Mouse (Mus musculus): ENCODE data around the gene Guca1b. TPM values are rescaled to one million over a fixed set of nuclear protein-coding genes. Genes with fewer than 3 reads are reported as not detected.
"Not testable (repeated sequence)": the region's sequence is repeated elsewhere in the genome, so short reads cannot be mapped to it uniquely, and the experiment has no call there.

Guca1b gene
- total RNA-seq, 2 experiments from 2014 or later = 0.47 TPM

DNA sequence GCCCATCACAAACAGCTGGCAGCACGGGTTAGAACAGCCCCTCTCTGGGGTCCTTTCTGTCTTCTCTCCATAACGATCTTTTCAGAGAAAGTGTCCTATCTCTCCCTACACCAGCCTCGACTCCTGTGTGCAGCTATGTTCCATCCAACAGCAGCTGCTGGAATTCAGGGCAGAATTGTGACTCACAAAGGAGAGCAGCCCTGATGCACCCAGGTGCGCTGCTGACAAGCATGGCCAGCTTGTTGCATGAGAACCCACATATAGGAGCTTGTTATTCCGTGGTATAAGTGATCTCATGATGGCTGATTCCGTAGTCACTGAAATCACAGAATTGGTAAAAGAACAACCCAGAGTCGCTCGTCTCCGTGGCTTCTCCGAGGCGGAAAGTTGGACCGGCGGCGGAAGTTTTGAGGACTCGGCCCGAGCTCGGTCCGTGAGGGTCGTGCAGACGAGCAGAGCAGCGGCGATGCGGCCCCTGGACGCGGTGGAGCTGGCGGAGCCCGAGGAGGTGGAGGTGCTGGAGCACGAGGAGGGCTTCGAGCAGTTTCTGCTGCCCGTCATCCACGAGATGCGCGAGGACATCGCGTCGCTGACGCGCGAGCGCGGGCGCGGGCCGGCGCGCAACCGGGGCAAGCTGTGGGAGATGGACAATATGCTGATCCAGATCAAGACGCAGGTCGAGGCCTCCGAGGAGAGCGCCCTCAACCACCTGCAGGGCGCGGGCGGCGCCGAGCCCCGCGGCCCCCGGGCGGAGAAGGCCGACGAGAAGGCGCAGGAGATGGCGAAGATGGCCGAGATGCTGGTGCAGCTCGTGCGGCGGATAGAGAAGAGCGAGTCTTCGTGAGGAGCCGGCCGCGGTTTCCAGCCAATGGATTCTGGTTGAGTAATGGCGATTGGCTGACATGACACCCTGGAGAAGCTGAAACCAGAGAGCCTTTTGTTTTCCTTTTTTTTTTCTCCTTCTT lies 25.0 kb downstream of the Guca1b start:
- not testable (repeated sequence) for DNase-seq

DNA sequence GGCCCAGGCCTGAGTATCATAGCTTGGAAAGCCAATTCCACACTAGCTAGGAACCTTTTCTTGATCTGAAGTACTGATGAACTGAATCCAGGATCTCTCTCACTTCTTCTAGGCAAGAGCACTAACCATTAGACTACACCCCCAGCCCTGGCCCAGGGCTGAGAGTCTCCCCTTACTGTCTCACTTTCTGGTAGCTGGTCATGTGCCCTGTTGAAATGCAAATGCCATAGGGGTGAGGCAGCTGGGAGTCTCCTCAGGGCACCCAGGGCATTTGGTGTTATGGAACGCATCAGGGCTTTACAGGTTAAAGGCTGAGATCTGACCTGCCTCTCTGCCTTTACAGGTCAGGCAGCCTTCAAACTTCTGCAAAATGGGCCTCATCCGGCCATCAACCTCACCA lies 35.0 kb downstream of the Guca1b start:
- no peak for DNase-seq

- DNase-seq = no peak
Observed at GRCm38 (mm10) chr17:47421566-47421965, 36.4 kb downstream of the Guca1b start.

DNA sequence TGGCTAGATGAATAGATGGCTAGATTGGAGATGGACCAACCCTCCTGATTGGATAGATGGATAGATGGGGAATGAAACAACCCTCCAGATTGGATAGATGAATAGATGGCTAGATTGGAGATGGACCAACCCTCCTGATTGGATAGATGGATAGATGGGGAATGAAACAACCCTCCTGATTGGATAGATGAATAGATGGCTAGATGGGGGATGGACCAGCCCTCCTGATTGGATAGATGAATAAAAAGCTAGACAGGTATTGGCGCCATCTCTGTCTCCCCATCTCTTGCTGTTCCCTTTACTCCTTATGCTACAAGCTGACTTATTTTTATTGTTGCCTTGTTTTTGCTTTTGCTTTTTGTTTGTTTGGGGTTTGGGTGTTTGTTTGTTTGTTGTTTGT lies 37.4 kb downstream of the Guca1b start:
- DNase-seq = not testable (repeated sequence)

DNA sequence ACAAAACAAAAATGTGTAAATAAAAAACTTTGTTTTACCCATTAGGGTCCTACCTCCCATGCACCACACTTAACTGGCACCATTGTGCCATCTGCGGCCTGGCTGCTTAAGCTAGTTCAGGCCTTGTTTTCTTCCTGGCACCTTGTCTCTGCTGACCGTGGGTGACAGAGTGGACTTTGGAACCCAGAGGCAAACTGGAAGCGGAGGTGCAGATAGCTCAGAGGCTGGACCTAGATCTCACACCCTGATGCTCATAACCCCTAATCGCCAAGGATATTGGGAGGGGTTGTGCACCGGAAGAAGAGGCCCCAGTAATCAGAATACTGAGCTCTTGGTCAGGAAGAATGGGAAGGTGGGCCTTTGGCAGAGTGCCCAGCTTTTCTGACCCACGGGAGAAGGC lies 39.0 kb downstream of the Guca1b start:
- no peak for DNase-seq

DNA sequence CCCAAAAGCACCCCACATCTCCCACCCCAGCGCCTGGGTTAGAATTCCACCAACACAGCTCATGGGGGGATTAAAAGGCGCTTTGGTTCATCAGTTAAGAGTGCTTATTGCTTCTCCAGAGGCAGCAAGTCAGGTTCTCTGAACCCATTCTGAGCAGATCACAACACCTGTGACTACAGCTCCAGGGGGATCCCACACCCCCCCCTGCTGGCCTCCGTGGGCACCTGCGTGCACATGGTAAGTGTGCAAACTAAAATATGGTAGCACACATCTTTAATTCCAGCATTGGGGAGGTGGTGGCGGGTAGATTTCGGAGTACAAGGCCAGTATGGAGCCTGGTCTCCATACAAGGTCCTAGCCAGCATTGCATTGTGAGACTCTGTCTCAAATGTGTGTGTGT lies 42.1 kb downstream of the Guca1b start:
- no peak for DNase-seq

DNA sequence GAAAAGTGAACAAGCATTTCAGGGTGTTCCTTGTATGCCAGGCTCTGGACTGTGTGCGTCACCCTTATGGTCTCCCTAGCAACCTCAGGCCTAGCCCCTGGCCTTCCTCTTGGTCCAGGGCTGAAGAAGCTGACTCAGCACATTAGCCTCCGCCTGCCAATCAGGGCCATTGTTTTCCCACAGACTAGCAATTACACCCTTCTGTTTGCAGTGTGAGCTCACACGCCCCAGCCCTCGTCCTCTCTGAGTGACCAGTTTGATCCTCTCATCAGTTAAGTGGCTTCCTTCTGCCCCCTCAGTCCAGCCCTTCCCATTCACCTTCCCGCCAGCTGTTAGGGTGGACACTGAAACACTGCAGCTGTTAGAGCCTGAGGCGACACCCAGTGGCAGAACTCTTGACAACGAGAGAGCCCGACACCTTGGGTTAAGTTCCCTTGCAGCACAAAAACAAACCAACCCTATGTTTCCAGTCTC lies 43.7 kb downstream of the Guca1b start:
- no peak for DNase-seq

GRCm38 (mm10) chr17:47430815-47431214 lies 45.6 kb downstream of the Guca1b start:
- no peak for DNase-seq

DNA sequence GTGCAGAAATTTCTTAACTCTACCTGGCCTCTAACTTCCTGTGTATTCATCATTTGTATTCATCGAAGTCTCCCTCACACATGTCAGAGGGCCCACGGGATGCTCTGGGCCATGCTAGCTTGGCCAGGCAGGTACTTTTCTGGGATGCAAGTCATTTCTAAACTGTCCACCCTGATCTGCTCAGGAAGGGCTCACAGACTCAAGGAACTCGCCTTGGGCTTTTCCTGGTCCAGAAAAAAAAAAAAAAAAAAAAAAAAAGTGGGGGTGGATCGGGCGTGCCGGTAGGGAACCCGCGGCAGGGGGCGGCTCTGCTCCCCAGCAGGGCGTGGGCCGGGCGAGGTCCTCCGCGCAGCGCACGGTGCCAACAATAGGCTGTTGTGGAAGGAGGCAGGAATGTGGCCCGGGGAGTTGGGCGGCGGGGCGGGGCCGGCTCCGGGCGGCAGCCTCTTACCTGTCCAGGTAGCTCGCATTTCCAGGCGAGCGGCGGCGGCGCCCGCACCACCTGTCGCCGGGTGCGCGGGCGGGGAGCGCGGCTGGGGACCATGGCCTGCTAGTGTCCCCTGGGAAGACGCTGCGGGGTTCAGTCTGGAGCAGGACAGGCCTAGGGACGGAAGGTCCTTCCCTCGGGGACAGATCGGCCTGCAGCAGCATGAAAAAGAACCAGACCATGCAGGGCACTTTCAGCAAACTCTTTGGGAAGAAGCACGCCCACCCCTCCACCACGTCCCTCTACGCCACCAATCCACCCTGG lies 51.1 kb downstream of the Guca1b start, which contains the start of gene AI661453:
Gene AI661453, plus strand, starts transcription at position 460 of the 751 bp plus-strand sequence.
- no peak for DNase-seq

DNA sequence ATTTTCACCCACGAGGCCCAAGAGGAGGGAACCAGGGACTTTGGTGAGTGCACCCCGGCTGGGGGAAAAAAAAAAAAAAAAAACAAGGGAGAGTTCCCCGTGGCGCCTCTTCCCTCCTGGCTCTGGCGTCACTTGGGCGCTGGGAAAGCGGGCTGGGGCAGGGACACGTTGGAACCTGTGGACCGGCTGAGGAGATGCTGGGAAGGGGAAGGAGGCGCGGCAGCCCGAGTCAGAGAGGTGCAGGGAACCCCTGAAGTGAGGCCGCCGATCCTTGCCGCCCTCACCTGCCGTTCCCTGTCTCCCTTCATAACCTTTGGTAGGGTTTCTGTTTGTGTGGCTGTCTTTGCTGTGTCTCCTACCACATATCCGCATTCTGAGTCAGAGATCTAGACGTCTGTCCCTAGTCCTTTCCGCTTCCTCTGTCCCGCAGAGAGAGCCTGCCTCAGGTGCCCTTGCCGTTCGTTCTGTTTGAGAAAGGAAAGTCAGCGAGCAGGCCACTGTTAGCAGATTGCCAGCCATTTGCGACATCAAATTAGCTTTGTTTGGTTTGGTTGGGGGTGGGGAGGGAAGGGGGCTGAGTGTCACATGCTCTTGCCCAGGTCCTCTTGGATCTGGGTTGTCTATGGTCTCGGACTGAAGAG lies 51.8 kb downstream of the Guca1b start, which contains the start of gene 1700001C19Rik:
Gene 1700001C19Rik, minus strand, starts transcription at position 470 of the 641 bp plus-strand sequence.
- DNase-seq = no peak

DNA sequence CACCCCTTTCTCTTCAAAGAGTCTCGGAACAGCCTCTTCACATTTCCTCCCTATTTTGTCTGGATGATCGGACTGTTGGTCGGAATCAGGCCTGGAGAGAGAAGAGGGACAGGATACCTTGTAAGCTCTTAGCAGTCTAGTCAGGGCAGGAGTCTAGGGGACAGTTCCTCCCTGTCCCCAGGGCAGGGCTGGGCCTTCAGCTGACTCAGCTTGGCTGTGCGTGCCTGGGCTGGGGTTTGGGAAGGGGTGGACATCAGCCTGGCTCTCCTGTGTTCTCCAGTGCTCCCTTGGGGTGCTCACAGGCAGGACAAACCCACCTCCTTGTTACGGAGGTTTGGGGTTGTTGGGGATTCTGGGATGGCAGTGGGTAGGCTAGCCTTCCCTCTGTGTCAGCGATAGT lies 53.4 kb downstream of the Guca1b start:
- no peak for DNase-seq

DNA sequence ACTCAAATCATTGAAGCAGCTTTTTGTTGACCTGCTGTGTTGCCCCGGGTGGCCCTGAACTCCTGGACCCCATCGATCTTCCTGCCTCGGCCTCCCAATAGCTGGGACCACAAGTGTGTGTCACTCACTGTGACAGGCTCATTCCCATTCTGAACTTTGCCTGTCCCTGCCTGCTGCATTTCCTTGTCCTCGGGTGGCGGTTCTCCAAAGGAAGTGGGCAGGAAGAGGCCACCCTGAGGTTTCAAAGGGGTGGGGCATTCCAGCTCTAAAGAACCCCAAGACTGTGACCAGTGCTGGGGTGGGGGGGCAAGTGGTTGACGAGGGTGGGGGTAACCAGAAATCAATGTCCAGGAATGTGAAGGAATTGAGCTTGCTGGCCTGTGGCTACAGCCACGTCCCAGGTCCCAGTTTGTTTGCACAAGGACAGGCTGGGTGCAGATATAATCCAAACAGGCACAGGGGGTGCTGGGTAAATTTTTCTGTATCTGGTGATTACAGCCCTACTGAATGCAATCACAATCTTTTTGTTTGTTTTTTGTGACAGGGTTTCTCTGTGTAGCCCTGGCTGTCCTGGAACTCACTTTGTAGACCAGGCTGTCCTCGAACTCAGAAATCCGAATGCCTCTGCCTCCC lies 54.3 kb downstream of the Guca1b start:
- DNase-seq = no peak

- no peak for DNase-seq
Observed at GRCm38 (mm10) chr17:47440359-47440890, 55.2 kb downstream of the Guca1b start.

- no peak for DNase-seq
Observed at GRCm38 (mm10) chr17:47441296-47442051, 56.3 kb downstream of the Guca1b start.

- no peak for DNase-seq
Observed at GRCm38 (mm10) chr17:47442271-47442670, 57.1 kb downstream of the Guca1b start.

Other genes with a start within 250 kb of the Guca1b start
- 10 to 100 TPM; 41.3 to 45.0 TPM for gene Mrps10, start 16.5 kb upstream of the Guca1b start, total RNA-seq (2021)
- 1 to 10 TPM in 1 of 2 experiments, under 1 TPM in 1; 0.66 to 1.6 TPM for gene Guca1a, start 15.2 kb downstream of the Guca1b start, total RNA-seq (2021)
- gene AI661453, start 51.2 kb downstream of the Guca1b start, total RNA-seq (2021) = under 1 TPM; 0.47 to 0.50 TPM
- not detected for gene 1700001C19Rik, start 52.0 kb downstream of the Guca1b start, total RNA-seq (2021)
- 10 to 100 TPM in 1 of 2 experiments, 1 to 10 TPM in 1; 9.8 to 10.2 TPM for gene Taf8, start 116.9 kb downstream of the Guca1b start, total RNA-seq (2021)
- 100 to 1,000 TPM in 1 of 2 experiments, 10 to 100 TPM in 1; 95.5 to 120 TPM for gene Ccnd3, start 119.7 kb downstream of the Guca1b start, total RNA-seq (2021)
- gene Bysl, start 226.1 kb downstream of the Guca1b start, total RNA-seq (2021) = 10 to 100 TPM; 13.0 TPM
- gene Med20, start 226.2 kb downstream of the Guca1b start, total RNA-seq (2021) = 10 to 100 TPM; 14.7 to 15.5 TPM
- 1 to 10 TPM; 1.8 to 2.1 TPM for gene Gm20517, start 226.2 kb downstream of the Guca1b start, total RNA-seq (2021)
- 1 to 10 TPM; 4.6 to 4.9 TPM for gene Usp49, start 245.3 kb downstream of the Guca1b start, total RNA-seq (2021)

Measured in gastrocnemius, postnatal 10 days (tissue).